Mouse (Mus musculus) CH12.LX (cell line): ENCODE results near the gene Acbd4.

Source experiments
- CHD1 ChIP-seq: IDR thresholded peaks from 2 replicates; pipeline ENCODE4 v1.6.1; 2012; ENCODE audit warnings: low read depth, low read length, improper control_type of control experiment, inconsistent platforms
- CTCF ChIP-seq, 2 experiments: IDR thresholded peaks in 1 of 2; conservative IDR thresholded peaks in 1 of 2; 2 replicates each; pipeline ENCODE4 v1.5.1; 2011 to 2012; ENCODE audit warnings: low read depth in 2 of 2, low read length in 2 of 2, improper control_type of control experiment in 1 of 2, inconsistent platforms in 1 of 2, mild to moderate bottlenecking in 1 of 2, moderate library complexity in 1 of 2
- E2F4 ChIP-seq: IDR thresholded peaks from 2 replicates; pipeline ENCODE4 v1.6.1; 2011; ENCODE audit warnings: low read depth, low read length, improper control_type of control experiment; ENCODE audit not compliant: insufficient replicate concordance
- JUND ChIP-seq: conservative IDR thresholded peaks from 2 replicates; pipeline ENCODE4 v1.6.1; 2011; ENCODE audit warnings: low read depth, low read length, improper control_type of control experiment
- KAT2A ChIP-seq: IDR thresholded peaks from 2 replicates; pipeline ENCODE4 v1.6.1; 2012; ENCODE audit warnings: low read length, improper control_type of control experiment, inconsistent platforms; ENCODE audit not compliant: insufficient replicate concordance
- MAX ChIP-seq: IDR thresholded peaks from 2 replicates; pipeline ENCODE4 v1.6.1; 2011; ENCODE audit warnings: low read length, improper control_type of control experiment
- NRF1 ChIP-seq: IDR thresholded peaks from 2 replicates; pipeline ENCODE4 v1.6.1; 2014; ENCODE audit warnings: low read depth, mild to moderate bottlenecking, inconsistent platforms, low read length, improper control_type of control experiment, moderate library complexity
- POLR2A ChIP-seq: IDR thresholded peaks from 2 replicates; pipeline ENCODE4 v1.6.1; 2011; ENCODE audit warnings: low read depth, mild to moderate bottlenecking, improper control_type of control experiment, low read length
- RAD21 ChIP-seq: IDR thresholded peaks from 2 replicates; pipeline ENCODE4 v1.6.1; 2011; ENCODE audit warnings: low read depth, mild to moderate bottlenecking, low read length, improper control_type of control experiment, moderate library complexity
- ZC3H11A ChIP-seq: IDR thresholded peaks from 2 replicates; pipeline ENCODE4 v1.6.1; 2012; ENCODE audit warnings: low read depth, mild to moderate bottlenecking, inconsistent platforms, low read length, improper control_type of control experiment

- no peak for TF ChIP-seq CTCF (conservative IDR thresholded peaks at IDR 0.05 in 1 of 2, IDR thresholded peaks at IDR 0.05 in 1 of 2; ENCODE audit: low read depth in 2 of 2, low read length in 2 of 2)
- no peak for TF ChIP-seq POLR2A
- no peak for TF ChIP-seq ZC3H11A
- TF ChIP-seq RAD21: no peak
- no peak for TF ChIP-seq E2F4
- no peak for TF ChIP-seq CHD1
- TF ChIP-seq MAX: no peak
- no peak for TF ChIP-seq NRF1
- no peak for TF ChIP-seq KAT2A
- no peak for TF ChIP-seq JUND
Observed at GRCm38 (mm10) chr11:103081631-103082030, 19.9 kb upstream of the Acbd4 start.
